Mouse (Mus musculus) left cerebral cortex, adult 8-10 months (tissue): Measurements from ENCODE around the gene Prss46. TPM values are rescaled to one million over a fixed set of nuclear protein-coding genes. Genes with fewer than 3 reads are reported as not detected.
A peak's percentile ranks its signal among the peaks of the same experiment; 100 is the strongest.

ENCODE experiments used
- DNase-seq, 2 experiments: peaks; one replicate each; pipeline ENCODE4 v3.0.0; 2022; ENCODE audit warnings: low spot score in 2 of 2
- total RNA-seq, 4 experiments: library from RNA; stranded (reverse); gene quantifications; 2 replicates each; pipeline ENCODE4 v1.2.4; 2022

The Prss46 gene
- total RNA-seq, 4 experiments from 2014 or later, result not detected

GRCm38 (mm10) chr9:110858967-110859596 is 14.8 kb downstream of the Prss46 start:
- DNase-seq, result no peak

- no peak for DNase-seq
Measured at GRCm38 (mm10) chr9:110871030-110871429, 26.7 kb downstream of the Prss46 start.

GRCm38 (mm10) chr9:110873681-110874659 is 29.7 kb downstream of the Prss46 start:
- DNase-seq, result peak in 1 of 2 experiments; percentile 45

- DNase-seq, result no peak
Measured at GRCm38 (mm10) chr9:110874660-110875191, 30.4 kb downstream of the Prss46 start.

- no peak for DNase-seq
Measured at GRCm38 (mm10) chr9:110875288-110875695, 31.0 kb downstream of the Prss46 start.

- DNase-seq, result no peak
Measured at GRCm38 (mm10) chr9:110877353-110877752, 33.0 kb downstream of the Prss46 start.

GRCm38 (mm10) chr9:110877888-110878287 is 33.6 kb downstream of the Prss46 start:
- peak in 1 of 2 experiments; percentile 31 for DNase-seq

GRCm38 (mm10) chr9:110879191-110879920 is 35.0 kb downstream of the Prss46 start, which contains the start of gene Als2cl:
TSS of gene Als2cl (plus strand) at chr9:110879870.
- DNase-seq, result peak in 1 of 2 experiments; percentile 48

- DNase-seq, result peak in 1 of 2 experiments; percentile 36
Measured at GRCm38 (mm10) chr9:110879998-110880561, 35.8 kb downstream of the Prss46 start, which contains the start of gene Tmie. TSS of gene Tmie (minus strand) at chr9:110880113.

- DNase-seq, result no peak
Measured at GRCm38 (mm10) chr9:110880772-110881171, 36.5 kb downstream of the Prss46 start.

GRCm38 (mm10) chr9:110881953-110882352 is 37.6 kb downstream of the Prss46 start:
- DNase-seq, result no peak

- no peak for DNase-seq
Measured at GRCm38 (mm10) chr9:110887388-110888303, 43.3 kb downstream of the Prss46 start.

GRCm38 (mm10) chr9:110888935-110889334 is 44.6 kb downstream of the Prss46 start:
- no peak for DNase-seq

- DNase-seq, result no peak
Measured at GRCm38 (mm10) chr9:110890026-110890783, 45.9 kb downstream of the Prss46 start.

GRCm38 (mm10) chr9:110891077-110891828 is 46.9 kb downstream of the Prss46 start:
- DNase-seq, result no peak

GRCm38 (mm10) chr9:110892552-110892951 is 48.2 kb downstream of the Prss46 start:
- DNase-seq, result no peak

- DNase-seq, result no peak
Measured at GRCm38 (mm10) chr9:110893429-110893828, 49.1 kb downstream of the Prss46 start.

GRCm38 (mm10) chr9:110895507-110895906 is 51.2 kb downstream of the Prss46 start:
- DNase-seq, result no peak
